Mouse (Mus musculus) lung, embryonic 15.5 days (tissue): Measurements from ENCODE around the gene Smim8. TPM values are rescaled to one million over a fixed set of nuclear protein-coding genes. Genes with fewer than 3 reads are reported as not detected.

ENCODE experiments used
- polyA plus RNA-seq: library from polyadenylated mRNA; unstranded; fragments of >200 nt; fragmentation: Nextera tagmentation; extraction: Ambion mirVana; gene quantifications from 2 replicates; pipeline ENCODE4 v1.2.1, GENCODE M21; 2015

The Smim8 gene
- polyA plus RNA-seq, 1 experiment from 2014 or later = 46.0 TPM

Other genes with a start within 250 kb of the Smim8 start
- gene Akirin2, start 227.5 kb downstream of the Smim8 start, polyA plus RNA-seq = 54.5 and 56.1 TPM in 2 replicates
- 84.7 and 93.2 TPM in 2 replicates for gene Orc3, start 163.5 kb downstream of the Smim8 start, polyA plus RNA-seq
- gene Rars2, start 163.5 kb downstream of the Smim8 start, polyA plus RNA-seq = 60.8 and 61.0 TPM in 2 replicates
- 51.3 and 58.8 TPM in 2 replicates for gene Slc35a1, start 91.0 kb downstream of the Smim8 start, polyA plus RNA-seq
- 4.8 and 5.4 TPM in 2 replicates for gene Cfap206, start 48.2 kb downstream of the Smim8 start, polyA plus RNA-seq
- gene Gm136, start 22.2 kb downstream of the Smim8 start, polyA plus RNA-seq = not detected in 2 replicates
- gene Zfp292, start 104.5 kb upstream of the Smim8 start, polyA plus RNA-seq = 16.2 and 16.7 TPM in 2 replicates
- gene Cga, start 115.4 kb upstream of the Smim8 start, polyA plus RNA-seq = not detected in 2 replicates